Mouse (Mus musculus) CD4-positive, CD25-positive, alpha-beta regulatory T cell, adult 4 months (primary cell): ENCODE measurements around the gene Tbx2. TPM values are rescaled to one million over a fixed set of nuclear protein-coding genes. Genes with fewer than 3 reads are reported as not detected.

Source experiments
- ATAC-seq: one replicate; pipeline ENCODE4 v1.8.0; 2017
- polyA plus RNA-seq, 2 experiments: library from polyadenylated mRNA; unstranded; fragments of 100-300 nt; shearing (Covaris generic); gene quantifications; one replicate each; pipeline ENCODE4 v1.2.1; 2017

The Tbx2 gene
- polyA plus RNA-seq, 2 experiments from 2014 or later = not detected

DNA sequence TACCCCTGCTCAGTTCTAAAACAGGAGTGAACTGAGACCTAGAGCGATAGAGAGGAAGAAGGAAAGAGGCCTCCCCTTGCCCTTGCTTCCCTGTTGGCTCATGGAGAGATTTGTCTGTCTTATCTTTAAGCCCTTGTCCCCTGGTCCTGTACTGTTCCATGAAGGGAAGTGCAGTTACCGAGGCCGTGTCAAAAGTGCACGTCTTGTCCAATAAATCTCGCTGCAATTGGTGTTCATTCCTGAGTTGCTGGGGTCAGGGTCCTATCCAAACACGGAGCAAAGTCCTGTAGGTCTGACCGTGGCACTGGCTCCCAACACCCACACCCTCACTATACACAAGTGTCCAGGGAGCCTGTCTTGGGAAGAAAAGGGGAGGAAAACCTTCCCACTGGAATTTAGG lies 6.5 kb upstream of the Tbx2 start:
- ATAC-seq = no peak

DNA sequence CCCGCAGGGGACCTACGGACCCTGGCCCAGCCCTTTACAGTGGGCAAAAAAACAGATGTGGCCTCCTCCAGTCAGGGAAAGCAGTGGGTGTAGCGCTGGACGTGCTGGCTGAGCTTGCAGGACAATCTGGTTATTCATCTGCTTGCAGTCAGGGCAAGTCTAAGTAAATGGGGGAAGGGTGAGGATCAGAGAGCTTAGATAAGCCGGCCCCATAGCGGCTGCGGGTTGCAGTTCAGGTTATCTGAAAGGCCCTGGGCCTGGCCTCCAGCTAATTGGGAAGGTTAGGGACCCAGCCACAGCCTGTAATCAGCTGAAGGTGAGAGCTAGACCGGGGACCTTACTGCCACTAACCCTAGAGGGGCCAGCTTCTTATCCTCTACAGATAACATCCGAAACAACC lies 5.0 kb upstream of the Tbx2 start:
- no peak for ATAC-seq

GRCm38 (mm10) chr11:85828691-85829519 lies 3.4 kb upstream of the Tbx2 start:
- no peak for ATAC-seq

DNA sequence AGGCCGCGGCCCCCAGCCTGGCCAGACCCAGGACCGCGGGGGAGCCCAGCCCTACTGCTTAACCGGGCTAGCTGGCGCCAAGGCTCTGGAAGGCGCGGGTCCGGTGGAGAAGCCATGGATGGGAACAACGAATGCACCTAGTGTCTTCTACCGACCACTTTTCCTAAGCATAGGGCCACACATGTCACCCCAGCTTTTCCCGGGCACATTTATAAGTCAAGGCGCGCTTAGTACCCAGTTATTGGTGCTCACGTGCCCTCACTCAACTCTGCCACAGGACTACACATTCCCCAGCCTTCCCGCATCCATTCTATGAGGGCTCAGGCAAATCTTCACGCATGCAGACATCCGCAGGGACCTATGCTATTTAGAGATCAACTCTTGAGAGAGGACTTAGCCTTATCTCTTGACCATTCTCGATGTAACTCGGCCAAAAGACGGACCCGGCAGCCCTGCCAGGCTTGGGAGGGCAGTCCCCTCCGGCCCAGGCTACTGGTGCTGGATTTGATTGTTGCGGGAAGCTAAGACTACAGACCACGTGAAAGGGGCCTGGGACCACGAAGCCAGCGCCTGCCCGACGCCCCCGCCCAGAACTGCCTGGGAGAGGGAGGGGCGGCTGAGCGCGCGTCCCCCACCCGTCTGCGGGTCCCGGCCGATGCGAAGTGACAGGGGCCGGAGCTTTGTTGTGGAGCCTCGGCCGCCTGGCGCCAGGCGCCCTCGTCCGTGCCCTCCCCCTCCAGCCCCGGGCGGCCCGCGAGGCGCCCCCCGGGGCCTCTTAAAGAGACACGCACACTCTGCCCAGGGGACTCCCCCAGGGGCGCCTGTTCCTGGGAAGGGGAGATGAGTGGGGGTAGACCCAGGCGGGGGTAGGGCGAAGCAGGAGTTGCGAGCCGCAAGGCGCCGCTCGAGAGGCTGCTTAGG lies 2.6 kb upstream of the Tbx2 start:
- ATAC-seq = no peak

DNA sequence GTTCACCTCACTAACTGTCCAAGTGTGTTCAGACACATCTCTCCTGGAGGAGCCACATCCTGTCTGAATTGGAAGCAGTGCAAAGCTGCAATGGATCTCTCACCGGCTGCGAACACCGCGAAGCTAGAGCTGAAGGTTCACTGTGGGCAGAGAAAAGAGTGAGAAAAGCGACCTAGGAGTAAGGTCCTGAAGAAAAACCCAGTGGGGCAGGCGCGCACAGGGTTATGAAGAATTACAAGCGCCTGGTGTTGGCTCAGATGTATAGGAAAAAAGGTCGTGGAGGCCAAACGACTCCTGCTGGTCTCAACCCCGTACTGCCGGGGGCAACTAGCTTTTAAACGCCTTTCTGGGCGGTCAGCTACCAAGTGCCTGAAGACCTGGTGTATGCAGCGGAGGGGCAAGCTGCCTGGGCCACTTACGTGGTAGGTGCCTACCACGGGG lies 1.4 kb upstream of the Tbx2 start:
- no peak for ATAC-seq

DNA sequence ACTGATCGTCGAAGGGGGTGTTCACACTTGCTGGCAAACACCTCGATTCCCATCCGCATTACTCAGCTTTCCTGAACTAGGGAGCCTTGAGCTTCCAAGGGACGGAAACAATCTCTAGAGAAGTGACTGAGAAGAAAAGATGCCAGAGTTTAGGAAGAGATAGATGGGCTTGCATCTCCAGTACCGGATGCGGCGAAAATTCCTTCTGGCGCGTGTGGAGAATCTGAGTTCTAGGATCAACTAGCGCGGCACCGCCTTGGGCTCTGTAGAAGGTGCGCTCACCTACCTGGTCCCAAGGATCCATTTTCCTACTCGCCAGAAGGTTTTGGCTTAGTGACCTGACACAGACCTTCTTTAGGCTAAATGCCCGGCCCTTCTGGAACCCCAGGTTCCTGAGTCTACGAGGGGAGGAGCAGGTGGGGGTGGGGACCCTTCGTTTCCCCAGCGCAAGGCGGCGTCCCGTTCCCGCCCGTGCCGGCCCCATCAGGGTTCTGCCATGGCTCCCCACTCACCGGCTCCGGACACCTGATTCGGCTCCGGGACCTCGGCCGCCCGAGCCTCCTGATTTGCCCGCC lies 608 bp upstream of the Tbx2 start:
- no peak for ATAC-seq

GRCm38 (mm10) chr11:85833081-85833521 lies 750 bp downstream of the Tbx2 start:
- ATAC-seq = no peak

DNA sequence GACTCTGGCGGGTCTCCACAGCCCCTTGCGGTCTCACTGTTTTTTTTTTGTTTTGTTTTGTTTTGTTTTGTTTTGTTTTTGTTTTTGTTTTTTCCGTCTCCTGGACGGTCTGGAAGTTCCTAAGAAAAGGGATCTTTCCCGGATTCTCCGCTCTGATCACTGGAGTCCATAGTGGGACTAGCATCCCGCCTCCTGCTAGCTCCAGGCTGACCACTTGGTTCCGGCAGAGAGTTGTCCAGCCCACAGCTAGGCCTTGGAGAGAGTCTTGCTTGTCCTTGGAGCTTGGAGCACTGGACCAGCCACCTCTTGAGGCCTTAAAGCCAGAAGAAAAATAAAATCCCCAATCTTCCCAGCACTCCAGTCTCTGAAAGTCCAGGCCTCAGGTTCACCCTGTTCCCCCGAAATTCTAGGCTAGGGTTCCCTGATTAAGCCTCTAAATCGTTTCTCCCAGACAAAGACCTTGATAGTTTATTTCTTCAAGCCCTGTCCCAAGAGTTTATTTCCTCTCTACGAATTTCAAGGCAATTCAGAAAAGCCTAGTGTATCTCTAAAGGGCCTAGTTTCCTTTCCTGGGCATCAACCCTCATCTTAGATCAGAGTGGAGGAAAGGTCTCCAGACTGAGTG lies 1.5 kb downstream of the Tbx2 start:
- no peak for ATAC-seq

- ATAC-seq = no peak
These were observed 2.1 kb downstream of the Tbx2 start for GRCm38 (mm10) chr11:85834386-85834931.

DNA sequence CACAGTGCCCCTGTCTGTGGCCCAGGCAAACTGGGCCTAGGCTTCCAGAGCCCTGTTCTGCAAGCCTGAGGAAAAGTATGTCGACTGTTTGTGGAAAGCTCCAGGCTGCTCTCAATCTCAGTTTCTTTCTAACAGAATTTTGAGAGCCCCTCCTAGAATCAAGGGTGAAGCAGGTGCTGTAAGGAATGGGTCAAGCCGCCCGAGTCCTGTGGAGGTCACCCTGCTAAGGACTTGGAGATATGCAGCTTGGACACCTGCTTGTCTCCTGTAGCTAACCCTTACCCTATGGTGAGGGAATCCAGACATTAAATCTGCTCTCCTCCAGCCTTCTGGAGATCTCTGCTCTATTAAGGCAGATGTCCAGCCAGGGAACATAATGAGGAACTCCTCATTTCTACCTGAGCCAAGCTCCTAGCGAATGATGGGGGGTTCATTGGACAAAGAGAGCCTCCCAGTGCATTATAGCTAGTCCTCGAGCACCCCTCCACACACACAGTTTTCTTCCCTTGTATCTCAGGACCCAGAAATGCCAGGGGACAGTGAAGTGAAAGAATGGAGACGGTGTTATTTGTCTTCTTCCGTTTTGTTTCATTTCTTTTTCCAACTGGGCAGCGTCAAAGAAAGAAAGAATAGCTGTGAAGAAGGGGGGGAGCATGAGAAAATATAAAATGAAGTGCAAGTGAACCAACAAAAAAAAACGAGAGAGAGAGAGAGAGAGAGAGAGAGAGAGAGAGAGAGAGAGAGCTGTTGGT lies 2.8 kb downstream of the Tbx2 start:
- ATAC-seq = no peak

DNA sequence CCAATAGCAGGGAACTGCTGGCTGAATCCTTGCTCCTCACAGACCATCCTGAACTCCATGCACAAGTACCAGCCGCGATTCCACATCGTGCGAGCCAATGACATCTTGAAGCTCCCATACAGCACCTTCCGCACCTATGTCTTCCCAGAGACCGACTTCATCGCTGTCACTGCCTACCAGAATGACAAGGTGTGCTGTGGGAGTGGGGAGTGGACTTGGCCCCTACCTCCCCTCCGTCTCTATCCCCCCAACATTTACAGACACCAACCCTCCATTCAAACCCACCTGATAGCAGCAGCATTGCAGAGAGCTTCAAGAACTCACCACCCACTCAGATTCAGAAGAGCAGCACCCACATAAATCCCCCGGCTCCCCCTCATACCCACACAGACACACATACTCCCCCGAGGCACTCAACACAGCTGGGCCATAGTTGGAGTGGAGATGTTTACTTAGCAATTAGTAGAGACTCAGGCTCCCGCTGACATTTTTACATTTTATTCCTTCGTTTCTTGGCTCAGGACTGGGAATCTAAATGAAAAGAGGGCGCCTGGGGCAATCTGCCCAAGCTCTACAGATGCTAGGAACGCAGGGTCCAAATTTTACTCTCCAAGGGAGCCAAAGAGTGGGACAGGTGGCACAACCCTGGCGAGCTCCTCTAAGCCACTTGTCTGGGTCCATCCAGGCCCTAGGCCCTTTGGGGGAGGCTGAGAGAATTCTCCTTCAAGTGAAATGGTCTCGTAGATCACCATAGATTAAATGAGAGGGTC lies 3.6 kb downstream of the Tbx2 start:
- no peak for ATAC-seq

- ATAC-seq = no peak
These were observed 4.4 kb downstream of the Tbx2 start for GRCm38 (mm10) chr11:85836523-85837290.

- no peak for ATAC-seq
These were observed 4.9 kb downstream of the Tbx2 start for GRCm38 (mm10) chr11:85837291-85837647.

DNA sequence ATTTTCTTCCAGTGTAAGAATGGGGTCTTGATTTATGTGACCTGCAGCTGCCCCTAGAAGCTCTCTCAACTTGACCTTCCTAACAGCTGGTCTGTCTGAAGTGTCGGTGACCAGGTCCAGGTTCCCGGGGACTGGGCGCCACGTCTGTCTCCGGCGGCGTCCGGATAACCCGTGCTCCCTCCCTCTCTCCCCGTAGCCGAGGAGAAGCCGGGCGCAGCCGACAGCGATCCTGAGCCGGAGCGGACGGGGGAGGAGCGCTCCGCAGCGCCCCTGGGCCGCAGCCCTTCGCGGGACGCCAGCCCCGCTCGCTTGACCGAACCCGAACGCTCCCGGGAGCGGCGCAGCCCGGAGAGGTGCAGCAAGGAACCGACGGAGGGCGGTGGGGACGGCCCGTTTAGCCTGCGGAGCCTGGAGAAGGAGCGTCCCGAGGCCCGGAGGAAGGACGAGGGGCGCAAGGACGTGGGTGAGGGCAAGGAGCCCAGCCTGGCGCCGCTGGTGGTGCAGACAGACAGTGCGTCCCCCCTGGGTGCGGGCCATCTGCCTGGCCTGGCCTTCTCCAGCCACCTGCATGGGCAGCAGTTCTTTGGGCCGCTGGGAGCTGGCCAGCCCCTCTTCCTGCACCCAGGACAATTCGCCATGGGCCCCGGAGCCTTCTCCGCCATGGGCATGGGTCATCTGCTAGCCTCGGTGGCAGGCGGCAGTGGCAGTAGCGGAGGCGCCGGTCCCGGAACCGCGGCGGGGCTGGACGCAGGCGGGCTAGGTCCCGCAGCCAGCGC lies 5.5 kb downstream of the Tbx2 start:
- no peak for ATAC-seq

DNA sequence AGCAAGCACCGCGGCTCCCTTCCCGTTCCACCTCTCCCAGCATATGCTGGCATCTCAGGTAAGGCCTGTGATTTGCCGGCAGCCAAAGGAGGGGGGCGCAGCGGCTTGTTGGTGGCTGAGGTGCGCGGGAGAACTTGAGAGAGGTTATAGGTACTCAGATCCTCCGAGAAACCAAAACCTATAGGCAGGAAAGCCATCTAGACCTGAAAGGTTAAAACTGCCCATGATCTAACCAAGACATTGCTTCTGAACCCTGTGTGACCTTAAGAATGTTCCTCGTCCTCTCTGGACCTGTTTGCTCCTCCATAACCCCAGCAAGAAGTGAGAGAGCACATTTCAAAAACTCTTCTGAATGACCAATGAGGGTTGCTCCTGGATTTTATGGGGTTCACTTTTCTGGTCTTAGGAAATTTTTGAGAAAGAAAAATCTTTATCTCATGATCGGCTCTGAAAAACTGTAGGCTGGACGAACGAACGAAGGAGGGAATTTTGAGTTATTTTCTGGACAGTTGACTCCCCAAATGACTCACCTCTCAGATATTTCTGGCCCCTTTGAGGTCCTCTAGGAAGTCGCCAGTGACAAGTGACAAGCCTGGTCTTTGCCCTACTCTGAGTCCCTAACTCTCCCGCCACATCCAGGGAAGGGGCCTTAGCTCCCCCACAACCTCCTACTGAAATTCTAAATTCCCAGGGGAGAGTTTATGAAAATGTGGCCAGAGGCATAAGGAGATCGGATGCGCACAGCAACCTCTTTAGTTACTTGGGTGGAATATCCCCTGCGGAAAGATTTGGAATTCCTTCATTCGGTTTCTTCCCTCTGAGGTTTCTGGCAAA lies 6.3 kb downstream of the Tbx2 start:
- no peak for ATAC-seq

DNA sequence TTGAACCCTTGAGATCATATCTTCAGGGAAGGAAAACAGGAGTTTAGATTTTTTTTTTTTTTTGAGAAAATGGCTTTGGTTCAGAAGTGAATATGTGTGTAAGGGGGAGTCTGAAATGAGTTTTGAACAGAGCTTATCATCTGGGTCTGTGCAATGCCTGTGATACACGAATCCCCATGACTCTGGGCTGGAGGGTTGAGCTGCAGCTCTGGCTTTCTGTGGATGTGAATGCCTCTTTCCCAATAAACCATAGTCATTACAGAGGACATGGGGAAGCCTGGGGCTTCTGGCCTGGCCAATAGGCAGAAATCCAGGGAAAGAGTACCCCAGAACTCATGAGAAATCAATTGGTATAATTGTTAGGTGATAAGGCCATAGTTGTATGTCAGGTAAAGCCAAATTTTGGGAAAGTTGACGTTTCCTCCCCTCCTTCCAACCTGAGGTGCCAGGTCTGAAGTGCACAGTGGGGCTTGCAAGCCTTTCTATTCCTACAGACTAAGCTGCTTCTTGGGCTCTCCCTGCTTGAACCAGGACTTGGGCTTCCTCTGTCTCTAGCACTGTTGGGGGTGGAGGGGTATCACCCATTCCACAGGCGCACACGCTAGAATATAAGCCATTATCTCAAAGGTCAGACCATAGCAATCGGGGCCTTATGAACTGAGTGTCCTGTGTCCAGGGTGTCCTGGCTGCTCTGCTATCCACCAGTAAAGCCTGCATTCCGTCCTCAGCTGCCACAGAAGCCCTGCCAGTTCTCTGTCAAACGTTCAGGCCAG lies 7.1 kb downstream of the Tbx2 start:
- ATAC-seq = no peak

DNA sequence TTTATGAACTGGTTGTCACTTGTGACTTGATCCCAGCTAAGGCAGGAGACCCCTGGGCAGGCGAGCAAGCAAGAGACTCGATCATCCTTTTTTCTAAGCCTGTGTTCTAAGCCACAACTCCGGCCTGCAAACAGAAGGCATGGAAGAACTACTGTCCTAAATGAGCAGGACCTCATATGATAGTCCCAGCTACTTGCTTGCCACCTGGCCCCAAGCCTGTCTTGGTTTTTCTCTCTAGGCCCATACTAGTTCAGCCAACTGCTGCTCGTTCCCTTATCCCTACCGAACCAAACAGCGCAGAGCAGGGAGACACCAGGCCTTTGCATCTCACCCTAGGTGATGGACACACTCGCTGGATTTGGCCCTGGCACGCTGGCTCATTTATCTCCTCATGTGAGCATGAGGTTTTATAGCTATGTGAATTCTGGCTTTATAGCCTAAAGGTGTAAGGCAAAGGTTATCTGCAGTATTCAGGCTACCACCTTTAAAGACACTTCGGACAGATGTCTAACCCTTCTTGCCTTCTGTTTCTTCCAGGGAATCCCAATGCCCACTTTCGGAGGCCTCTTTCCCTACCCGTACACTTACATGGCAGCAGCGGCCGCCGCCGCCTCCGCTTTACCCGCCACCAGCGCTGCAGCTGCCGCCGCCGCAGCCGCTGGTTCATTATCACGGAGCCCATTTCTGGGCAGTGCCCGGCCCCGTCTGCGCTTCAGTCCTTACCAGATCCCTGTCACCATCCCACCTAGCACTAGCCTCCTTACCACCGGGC lies 7.9 kb downstream of the Tbx2 start:
- ATAC-seq = no peak
